8 mouse cellular contexts compared by ENCODE assay signal in genomic region chr10:94147391-94147755, GRCm38 (mm10). TPM values are rescaled to one million over a fixed set of nuclear protein-coding genes. Genes with fewer than 3 reads are reported as not detected.
DNase-seq lines count a peak whose midpoint lies in the region; ATAC-seq and TF ChIP-seq lines count a peak whose summit lies in the region.

No protein-coding gene starts in this region.

- TF ChIP-seq POLR2A in brain, embryonic 14.5 days (IDR thresholded peaks at IDR 0.05; ENCODE audit: borderline replicate concordance, extremely low read depth, insufficient read depth, insufficient read length, poor library complexity, severe bottlenecking): no peak

- peak; percentile 6; the same call in 1 of the 2 replicates for TF ChIP-seq CTCF in brain, embryonic 14.5 days (IDR thresholded peaks at IDR 0.05; ENCODE audit: borderline replicate concordance, extremely low read depth, insufficient read depth, insufficient read length)
- TF ChIP-seq CTCF in hindbrain, postnatal 0 days (IDR thresholded peaks at IDR 0.05; ENCODE audit: low read depth): no peak
- TF ChIP-seq CTCF in midbrain, postnatal 0 days (IDR thresholded peaks at IDR 0.05): no peak

- H3K4me2 ChIP-seq in kidney, embryonic 14.5 days (replicated peaks; ENCODE audit: low read depth, low read length): peak overlapping the region; percentile 56
- H3K4me2 ChIP-seq in hindbrain, postnatal 0 days (ENCODE audit: low read depth, low read length): peak overlapping the region; percentile 82
- peak overlapping the region; percentile 58 for H3K4me2 ChIP-seq in midbrain, postnatal 0 days (ENCODE audit: low read depth, low read length, poor library complexity, severe bottlenecking)

- H3K36me3 ChIP-seq in kidney, embryonic 14.5 days (ENCODE audit: control insufficient read depth, insufficient read depth, low read length): no peaks in the 10 kb centered on the region
- H3K36me3 ChIP-seq in hindbrain, postnatal 0 days (ENCODE audit: insufficient read depth, low read length): no peaks in the 10 kb centered on the region
- no peaks in the 10 kb centered on the region for H3K36me3 ChIP-seq in midbrain, postnatal 0 days (ENCODE audit: insufficient read depth, low read length)

- peak overlapping the region; percentile 92; the same call in 1 of the 2 replicates for H3K9ac ChIP-seq in kidney, embryonic 14.5 days (ENCODE audit: low read depth, low read length)
- peak overlapping the region; percentile 80 for H3K9ac ChIP-seq in hindbrain, postnatal 0 days (replicated peaks; ENCODE audit: low read length)
- H3K9ac ChIP-seq in midbrain, postnatal 0 days (replicated peaks; ENCODE audit: low read length, poor library complexity, severe bottlenecking): 0 out of 2 replicates have a peak overlapping the region, but pooled peaks have one; percentile 91

- H3K4me3 ChIP-seq in kidney, embryonic 14.5 days (ENCODE audit: low read length): peak overlapping the region; percentile 93
- H3K4me3 ChIP-seq in hindbrain, postnatal 0 days (ENCODE audit: low read length): peak overlapping the region; percentile 78
- H3K4me3 ChIP-seq in midbrain, postnatal 0 days (ENCODE audit: low read depth, low read length): peak overlapping the region; percentile 63

- DNase-seq in kidney, adult 9 months: no peak
- no peak for DNase-seq in brain, embryonic 14.5 days (ENCODE audit: low read depth)
- DNase-seq in hindbrain, postnatal 0 days (ENCODE audit: low spot score): peak; percentile 71
- DNase-seq in midbrain, postnatal 0 days (ENCODE audit: low spot score): peak; percentile 68
- DNase-seq in layer of hippocampus, postnatal 36 days: no peak
- DNase-seq in frontal cortex, postnatal 25 days (ENCODE audit: low spot score in 2 of 2): no peak
- no peak for DNase-seq in gastrocnemius, adult 18-20 months (ENCODE audit: low spot score)

- no peak overlapping the region for H3K27ac ChIP-seq in kidney, embryonic 14.5 days (ENCODE audit: low read depth, low read length)
- H3K27ac ChIP-seq in hindbrain, postnatal 0 days: peak overlapping the region; percentile 89; the same call in 1 of the 2 replicates
- peak overlapping the region; percentile 76; the same call in 1 of the 2 replicates for H3K27ac ChIP-seq in midbrain, postnatal 0 days (ENCODE audit: low read depth, low read length)

- peaks cover 12% of the 10 kb centered on the region for H3K4me1 ChIP-seq in kidney, embryonic 14.5 days (ENCODE audit: control insufficient read depth, insufficient read depth, low read length)
- no peaks in the 10 kb centered on the region; the same call in 1 of the 2 replicates for H3K4me1 ChIP-seq in hindbrain, postnatal 0 days (ENCODE audit: insufficient read depth, low read length)
- H3K4me1 ChIP-seq in midbrain, postnatal 0 days (ENCODE audit: insufficient read depth, low read length): 0 out of 2 replicates have a peak, but pooled peaks cover 4% of the 10 kb centered on the region

- H3K27me3 ChIP-seq in kidney, embryonic 14.5 days (ENCODE audit: control insufficient read depth, insufficient read depth, low read length): no peaks in the 10 kb centered on the region
- H3K27me3 ChIP-seq in hindbrain, postnatal 0 days (ENCODE audit: insufficient read depth, low read length): no peaks in the 10 kb centered on the region
- no peaks in the 10 kb centered on the region for H3K27me3 ChIP-seq in midbrain, postnatal 0 days (ENCODE audit: insufficient read depth, low read length)

- H3K9me3 ChIP-seq in kidney, embryonic 14.5 days (ENCODE audit: control insufficient read depth, low read length): no peaks in the 10 kb centered on the region
- no peaks in the 10 kb centered on the region for H3K9me3 ChIP-seq in hindbrain, postnatal 0 days (ENCODE audit: low read length)
- H3K9me3 ChIP-seq in midbrain, postnatal 0 days (ENCODE audit: low read length): no peaks in the 10 kb centered on the region

- no peak; the same call in 1 of the 2 replicates for ATAC-seq in kidney, embryonic 14.5 days (ENCODE audit: low FRiP score, low TSS enrichment)
- ATAC-seq in hindbrain, postnatal 0 days: peak; percentile 71
- ATAC-seq in midbrain, postnatal 0 days (ENCODE audit: low FRiP score): peak; percentile 41

- WGBS in kidney, embryonic 14.5 days: 9% methylated on average over 8 of the region's 8 CpGs
- 13% methylated on average over 8 of the region's 8 CpGs for WGBS in hindbrain, postnatal 0 days
- 9% methylated on average over 8 of the region's 8 CpGs for WGBS in midbrain, postnatal 0 days

RNA-seq across cellular contexts. Expression of gene Nr2c1, which starts 0.5 kb away (rescaled TPM):
- polyA plus RNA-seq in kidney, embryonic 14.5 days (2014; fragmentation: Nextera tagmentation; extraction: Ambion mirVana): 8.0 and 10.7 TPM in 2 replicates
- polyA plus RNA-seq in brain, embryonic 14.5 days (2012; rRNA removed): 10.9 and 11.3 TPM in 2 replicates
- total RNA-seq in hindbrain, postnatal 0 days (2014; rRNA removed): 5.2 and 8.5 TPM in 2 replicates
- 3.5 and 3.8 TPM in 2 replicates for polyA plus RNA-seq in hindbrain, postnatal 0 days (2015; fragmentation: Nextera tagmentation; extraction: Ambion mirVana)
- 4.9 and 7.8 TPM in 2 replicates for total RNA-seq in midbrain, postnatal 0 days (2014; rRNA removed)
- polyA plus RNA-seq in midbrain, postnatal 0 days (2015; fragmentation: Nextera tagmentation; extraction: Ambion mirVana): 3.3 and 3.9 TPM in 2 replicates
- total RNA-seq in layer of hippocampus, postnatal 36 days (2021): 1 to 10 TPM; 9.2 to 9.7 TPM
- 1 to 10 TPM; 5.6 to 6.3 TPM for total RNA-seq in gastrocnemius, adult 18-20 months (2021)

RNA-seq across cellular contexts. Expression of gene Ndufa12, which starts 51.1 kb away (rescaled TPM):
- polyA plus RNA-seq in kidney, embryonic 14.5 days (2014; fragmentation: Nextera tagmentation; extraction: Ambion mirVana): 526 and 667 TPM in 2 replicates
- 180 and 184 TPM in 2 replicates for polyA plus RNA-seq in brain, embryonic 14.5 days (2012; rRNA removed)
- 203 and 253 TPM in 2 replicates for total RNA-seq in hindbrain, postnatal 0 days (2014; rRNA removed)
- 611 and 624 TPM in 2 replicates for polyA plus RNA-seq in hindbrain, postnatal 0 days (2015; fragmentation: Nextera tagmentation; extraction: Ambion mirVana)
- total RNA-seq in midbrain, postnatal 0 days (2014; rRNA removed): 209 and 293 TPM in 2 replicates
- polyA plus RNA-seq in midbrain, postnatal 0 days (2015; fragmentation: Nextera tagmentation; extraction: Ambion mirVana): 493 and 532 TPM in 2 replicates
- 100 to 1,000 TPM; 282 to 283 TPM for total RNA-seq in layer of hippocampus, postnatal 36 days (2021)
- total RNA-seq in gastrocnemius, adult 18-20 months (2021): 100 to 1,000 TPM; 643 to 673 TPM

Comparison
In these comparisons a context has a peak if more than half of its experiments do, and no peak if none do; other contexts are left out.
1. DNase-seq: peak in hindbrain, postnatal 0 days (single experiment) and midbrain, postnatal 0 days (single experiment); none in kidney, adult 9 months (single experiment), brain, embryonic 14.5 days (single experiment), layer of hippocampus, postnatal 36 days (0 of 2), frontal cortex, postnatal 25 days (0 of 2) and gastrocnemius, adult 18-20 months (single experiment).
2. Peak in every context shown above with its lines, with median percentiles within 50 percentile points of each other: H3K4me2 ChIP-seq, H3K4me3 ChIP-seq and H3K9ac ChIP-seq.